Comparison of ENCODE assay signal across 15 mouse cellular contexts in genomic region chr16:19969506-19969905, GRCm38 (mm10).
"Had no signal": no experiment of that assay in that cellular context is flagged by ENCODE, and none has a peak within 500 bp of the region (broad histone marks: within the 10 kb centered on the region; RNA-seq: fewer than 3 reads in every experiment).

No protein-coding gene starts in this region.

- DNase-seq: kidney, adult 8-10 months; kidney, postnatal 25 days; liver; liver, embryonic 13.5 days; liver, postnatal 0 days; lung, postnatal 14 days; retina, postnatal 1 day; right cerebral cortex, postnatal 14 days; thymus, postnatal 36 days had no signal

- H3K9me3 ChIP-seq: liver, embryonic 13.5 days; lung, embryonic 15.5 days; midbrain, embryonic 15.5 days; neural tube, embryonic 13.5 days had no signal

- H3K4me3 ChIP-seq: left cerebral cortex, adult 2 months; limb, embryonic 12.5 days; liver, embryonic 13.5 days; lung, embryonic 15.5 days; midbrain, embryonic 15.5 days; neural tube, embryonic 13.5 days had no signal

- H3K4me1 ChIP-seq: limb, embryonic 12.5 days; lung, embryonic 15.5 days; midbrain, embryonic 15.5 days; neural tube, embryonic 13.5 days had no signal

- H3K9ac ChIP-seq: limb, embryonic 12.5 days; liver, embryonic 13.5 days; liver, postnatal 0 days; lung, embryonic 15.5 days; midbrain, embryonic 15.5 days; neural tube, embryonic 13.5 days had no signal

- H3K27me3 ChIP-seq: limb, embryonic 12.5 days; liver, embryonic 13.5 days; lung, embryonic 15.5 days; midbrain, embryonic 15.5 days; neural tube, embryonic 13.5 days had no signal

- ATAC-seq: liver, postnatal 0 days; midbrain, embryonic 15.5 days had no signal

- H3K27ac ChIP-seq: left cerebral cortex, adult 2 months; limb, embryonic 12.5 days; liver, embryonic 13.5 days; lung, embryonic 15.5 days; macrophage; midbrain, embryonic 15.5 days; neural tube, embryonic 13.5 days had no signal

- H3K36me3 ChIP-seq: limb, embryonic 12.5 days; liver, embryonic 13.5 days; lung, embryonic 15.5 days; midbrain, embryonic 15.5 days; neural tube, embryonic 13.5 days had no signal
